Mouse (Mus musculus): ENCODE measurements around the gene Pramel1. TPM values are rescaled to one million over a fixed set of nuclear protein-coding genes. Genes with fewer than 3 reads are reported as not detected.

Pramel1 gene
- total RNA-seq (2023) = not detected

GRCm38 (mm10) chr4:143394181-143394580 is at the start of gene Pramel1:
TSS of gene Pramel1 (plus strand) at chr4:143394428.

GRCm38 (mm10) chr4:143349484-143349906 is 44.7 kb upstream of the Pramel1 start, which contains the start of gene Lrrc38:
TSS of gene Lrrc38 (plus strand) at chr4:143349757.

GRCm38 (mm10) chr4:143412219-143413092 is 18.2 kb downstream of the Pramel1 start, which contains the start of gene Pramef8:
TSS of gene Pramef8 (plus strand) at chr4:143412426.

Other genes starting within 250 kb of the Pramel1 start
- 10 to 100 TPM; 65.9 to 69.2 TPM for gene Prdm2, start 181.4 kb upstream of the Pramel1 start, total RNA-seq (2023)
- not detected for gene Pdpn, start 94.9 kb upstream of the Pramel1 start, total RNA-seq (2023)
- gene Lrrc38, start 44.7 kb upstream of the Pramel1 start, total RNA-seq (2023) = not detected
- 10 to 100 TPM; 49.3 to 52.1 TPM for gene Pramef8, start 18.0 kb downstream of the Pramel1 start, total RNA-seq (2023)
- gene Oog4, start 55.9 kb downstream of the Pramel1 start, total RNA-seq (2023) = not detected
- gene Gm13043, start 116.9 kb downstream of the Pramel1 start, total RNA-seq (2023) = not detected
- not detected for gene Gm13040, start 141.5 kb downstream of the Pramel1 start, total RNA-seq (2023)
- not detected for gene BC080695, start 157.3 kb downstream of the Pramel1 start, total RNA-seq (2023)
- gene Gm13057, start 157.3 kb downstream of the Pramel1 start, total RNA-seq (2023) = not detected
- not detected for gene Gm13083, start 220.6 kb downstream of the Pramel1 start, total RNA-seq (2023)